Mouse (Mus musculus) frontal cortex, adult (tissue): Measurements from ENCODE around the gene H2-T22.
A peak's percentile ranks its signal among the peaks of the same experiment; 100 is the strongest.
"Not testable (repeated sequence)": the region's sequence is repeated elsewhere in the genome, so short reads cannot be mapped to it uniquely, and the experiment has no call there.

Experiments
- ATAC-seq: cut with Nextera tagmentation; 2 replicates; pipeline ENCODE4 v1.9.2; 2017; ENCODE audit warnings: mild to moderate bottlenecking, moderate library complexity, mixed read lengths; ENCODE audit not compliant: low TSS enrichment

Gene H2-T22

GRCm38 (mm10) chr17:36030046-36030702 lies 12.4 kb downstream of the H2-T22 start:
- ATAC-seq = not testable (repeated sequence)

- no peak for ATAC-seq
These were observed 13.5 kb downstream of the H2-T22 start for GRCm38 (mm10) chr17:36028879-36029619.

GRCm38 (mm10) chr17:36027663-36028062 lies 14.9 kb downstream of the H2-T22 start:
- ATAC-seq = no peak

GRCm38 (mm10) chr17:36025901-36026300 lies 16.6 kb downstream of the H2-T22 start:
- peak; percentile 44 for ATAC-seq

GRCm38 (mm10) chr17:36025197-36025596 lies 17.4 kb downstream of the H2-T22 start:
- ATAC-seq = no peak

GRCm38 (mm10) chr17:36023710-36024654 lies 18.6 kb downstream of the H2-T22 start:
- ATAC-seq = peak; percentile 74

- ATAC-seq = no peak
These were observed 19.6 kb downstream of the H2-T22 start for GRCm38 (mm10) chr17:36022922-36023321.

- no peak for ATAC-seq
These were observed 20.4 kb downstream of the H2-T22 start for GRCm38 (mm10) chr17:36022098-36022497.

- no peak for ATAC-seq
These were observed 21.2 kb downstream of the H2-T22 start for GRCm38 (mm10) chr17:36021309-36021708.

GRCm38 (mm10) chr17:36020191-36021073 lies 22.1 kb downstream of the H2-T22 start, which contains the start of gene H2-T24:
Gene H2-T24 (minus strand): TSS chr17:36020560.
- no peak for ATAC-seq

GRCm38 (mm10) chr17:36019519-36019918 lies 23.0 kb downstream of the H2-T22 start:
- ATAC-seq = no peak

- no peak for ATAC-seq
These were observed 23.6 kb downstream of the H2-T22 start for GRCm38 (mm10) chr17:36018979-36019378.

GRCm38 (mm10) chr17:36017046-36017445 lies 25.5 kb downstream of the H2-T22 start:
- 0 out of 2 replicates have a peak, but pooled peaks have one; percentile 9 for ATAC-seq

GRCm38 (mm10) chr17:36014977-36015376 lies 27.6 kb downstream of the H2-T22 start:
- ATAC-seq = no peak

GRCm38 (mm10) chr17:36004409-36004808 lies 38.1 kb downstream of the H2-T22 start:
- not testable (repeated sequence) for ATAC-seq

- no peak for ATAC-seq
These were observed 39.2 kb downstream of the H2-T22 start for GRCm38 (mm10) chr17:36003331-36003730.

- ATAC-seq = peak; percentile 60
These were observed 40.6 kb downstream of the H2-T22 start for GRCm38 (mm10) chr17:36001966-36002365.

- peak; percentile 11; the same call in 1 of the 2 replicates for ATAC-seq
These were observed 41.2 kb downstream of the H2-T22 start for GRCm38 (mm10) chr17:36001121-36001897.

- no peak for ATAC-seq
These were observed 42.2 kb downstream of the H2-T22 start for GRCm38 (mm10) chr17:36000349-36000748.

- ATAC-seq = no peak
These were observed 43.2 kb downstream of the H2-T22 start for GRCm38 (mm10) chr17:35999356-35999755.
